Mouse (Mus musculus) C2C12 (cell line): Measurements from ENCODE around the gene Hsd17b14.

Experiments
- CEBPB ChIP-seq: IDR thresholded peaks from one replicate; pipeline ENCODE4 v1.6.1; 2011; ENCODE audit warnings: low read depth, mild to moderate bottlenecking, control low read depth, moderate library complexity
- CTCF ChIP-seq: IDR thresholded peaks from one replicate; pipeline ENCODE4 v1.5.1; 2011; ENCODE audit not compliant: control insufficient read depth, insufficient read depth, insufficient read length
- FOSL1 ChIP-seq: IDR thresholded peaks from one replicate; pipeline ENCODE4 v1.8.0; 2011; ENCODE audit warnings: mild to moderate bottlenecking, low read length; ENCODE audit not compliant: poor library complexity, insufficient read depth, severe bottlenecking
- MAX ChIP-seq: IDR thresholded peaks from one replicate; pipeline ENCODE4 v1.6.1; 2011; ENCODE audit warnings: mild to moderate bottlenecking, control low read depth
- MYOD1 ChIP-seq: IDR thresholded peaks from one replicate; pipeline ENCODE4 v1.6.1; 2011; ENCODE audit warnings: low read depth; ENCODE audit not compliant: control insufficient read depth, insufficient read length
- MYOG ChIP-seq: IDR thresholded peaks from one replicate; pipeline ENCODE4 v1.6.1; 2011; ENCODE audit not compliant: control insufficient read depth, insufficient read length; ENCODE audit errors: extremely low read depth
- USF1 ChIP-seq: IDR thresholded peaks from one replicate; pipeline ENCODE4 v1.6.1; 2011; ENCODE audit warnings: low read depth, mild to moderate bottlenecking, control low read depth, moderate library complexity

DNA sequence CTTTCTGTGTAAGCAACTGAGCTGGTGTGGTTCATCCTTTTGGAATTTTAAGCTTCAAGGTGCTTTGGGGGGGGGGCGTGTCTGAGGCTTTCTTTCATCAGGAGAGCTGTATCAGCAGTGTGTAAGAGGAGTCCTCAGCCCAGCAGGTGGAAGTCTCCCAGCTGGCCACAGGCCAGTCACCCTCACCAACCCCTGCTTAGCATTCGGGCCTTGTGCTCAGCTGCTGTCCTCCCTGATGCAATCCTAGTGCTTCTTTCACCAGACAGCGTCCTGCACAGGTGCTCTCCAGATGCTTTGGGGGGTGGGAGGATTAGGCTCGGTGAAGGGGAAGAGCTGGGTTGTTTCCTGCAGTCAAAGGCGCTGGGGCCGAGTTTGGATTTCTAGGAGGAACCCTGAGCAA, 61.6 kb downstream of the Hsd17b14 start:
- TF ChIP-seq FOSL1 (no peak), USF1 (no peak), CEBPB (no peak), CTCF (no peak), MYOG (no peak), MAX (no peak), MYOD1 (no peak)
